Mouse (Mus musculus) hindbrain, postnatal 0 days (tissue): Measurements from ENCODE around the gene Rundc3a. TPM values are rescaled to one million over a fixed set of nuclear protein-coding genes. Genes with fewer than 3 reads are reported as not detected.

Experiments used
- ATAC-seq: fragments of 200-750 bp; cut with Nextera tagmentation; 2 replicates; pipeline ENCODE4 v1.8.0; 2017; ENCODE audit warnings: mild to moderate bottlenecking, moderate TSS enrichment, moderate library complexity
- DNase-seq: peaks from one replicate; pipeline ENCODE4 v3.0.0-alpha.2; 2015; ENCODE audit warnings: low spot score
- H3K27ac ChIP-seq: fragments of 300-500 bp; sonication (generic); 2 replicates; pipeline ENCODE4 v1.5.1; 2014; ENCODE audit warnings: mild to moderate bottlenecking
- H3K27me3 ChIP-seq: fragments of 300-500 bp; sonication (generic); 2 replicates; pipeline ENCODE4 v1.6.1; 2014; ENCODE audit warnings: low read length, mixed read lengths; ENCODE audit not compliant: insufficient read depth
- H3K36me3 ChIP-seq: fragments of 300-500 bp; sonication (generic); 2 replicates; pipeline ENCODE4 v1.6.1; 2014; ENCODE audit warnings: low read length, mixed read lengths; ENCODE audit not compliant: insufficient read depth
- H3K4me1 ChIP-seq: fragments of 300-500 bp; sonication (generic); 2 replicates; pipeline ENCODE4 v1.6.1; 2014; ENCODE audit warnings: antibody characterized with exemption, low read length, mixed read lengths; ENCODE audit not compliant: insufficient read depth
- H3K4me2 ChIP-seq: fragments of 300-500 bp; sonication (generic); 2 replicates; pipeline ENCODE4 v1.6.1; 2014; ENCODE audit warnings: low read depth, mild to moderate bottlenecking, low read length, moderate library complexity, mixed read lengths
- H3K4me3 ChIP-seq: fragments of 300-500 bp; sonication (generic); 2 replicates; pipeline ENCODE4 v1.5.1; 2014; ENCODE audit warnings: low read length
- H3K9ac ChIP-seq: fragments of 300-500 bp; sonication (generic); replicated peaks from 2 replicates; pipeline ENCODE4 v1.6.1; 2014; ENCODE audit warnings: mild to moderate bottlenecking, low read length, moderate library complexity, mixed read lengths
- H3K9me3 ChIP-seq: fragments of 300-500 bp; sonication (generic); 2 replicates; pipeline ENCODE4 v1.6.1; 2016; ENCODE audit warnings: low read length, mixed read lengths
- CTCF ChIP-seq: IDR thresholded peaks from 2 replicates; pipeline ENCODE4 v1.5.1; 2016; ENCODE audit warnings: antibody characterized with exemption, control low read depth, low read depth
- WGBS: fragments of 180-500 bp; shearing (Covaris S2); extraction: QIAGEN DNeasy Blood & Tissue Kit; methylation state at CpG from one replicate; pipeline ENCODE4 v1.1.7; 2014; 5-methylcytosine and 5-hydroxymethylcytosine counted together
- polyA plus RNA-seq: library from polyadenylated mRNA; unstranded; fragments of >200 nt; fragmentation: Nextera tagmentation; extraction: Ambion mirVana; gene quantifications from 2 replicates; pipeline ENCODE4 v1.2.1, GENCODE M21; 2015
- total RNA-seq: library from RNA; depleted of rRNA; stranded (reverse); fragments of >200 nt; gene quantifications from 2 replicates; pipeline ENCODE4 v1.2.3, GENCODE M21; 2014

Rundc3a gene
- total and polyA plus RNA-seq, 2 experiments from 2014 or later = 114 to 310 TPM

DNA sequence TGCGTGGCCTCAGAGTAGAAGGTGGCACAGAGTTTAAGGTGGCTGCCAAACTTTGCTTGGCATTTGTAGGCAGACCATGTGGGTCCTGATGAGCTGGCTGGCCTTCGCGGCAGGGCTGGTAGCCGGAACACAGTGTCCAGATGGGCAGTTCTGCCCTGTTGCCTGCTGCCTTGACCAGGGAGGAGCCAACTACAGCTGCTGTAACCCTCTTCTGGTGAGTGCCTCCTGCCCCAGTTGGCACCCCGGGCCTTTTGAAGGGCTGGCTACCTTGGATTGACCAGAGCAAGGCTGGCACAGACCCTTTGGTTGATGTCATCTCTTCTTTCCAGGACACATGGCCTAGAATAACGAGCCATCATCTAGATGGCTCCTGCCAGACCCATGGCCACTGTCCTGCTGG lies 39.7 kb downstream of the Rundc3a start:
- Histone ChIP-seq H3K27ac (peak overlapping the region; percentile 32; the same call in 1 of the 2 replicates), H3K9me3 (no peaks in the 10 kb centered on the region), H3K27me3 (no peaks in the 10 kb centered on the region), H3K4me3 (no peak overlapping the region), H3K36me3 (peaks cover 17% of the 10 kb centered on the region), H3K4me2 (no peak overlapping the region), H3K9ac (0 out of 2 replicates have a peak overlapping the region, but pooled peaks have one; percentile 21), H3K4me1 (peaks cover 21% of the 10 kb centered on the region)
- 66% methylated on average over 6 of the region's 6 CpGs for WGBS
- DNase-seq (peak; percentile 36), ATAC-seq (no peak)
- TF ChIP-seq CTCF = no peak

DNA sequence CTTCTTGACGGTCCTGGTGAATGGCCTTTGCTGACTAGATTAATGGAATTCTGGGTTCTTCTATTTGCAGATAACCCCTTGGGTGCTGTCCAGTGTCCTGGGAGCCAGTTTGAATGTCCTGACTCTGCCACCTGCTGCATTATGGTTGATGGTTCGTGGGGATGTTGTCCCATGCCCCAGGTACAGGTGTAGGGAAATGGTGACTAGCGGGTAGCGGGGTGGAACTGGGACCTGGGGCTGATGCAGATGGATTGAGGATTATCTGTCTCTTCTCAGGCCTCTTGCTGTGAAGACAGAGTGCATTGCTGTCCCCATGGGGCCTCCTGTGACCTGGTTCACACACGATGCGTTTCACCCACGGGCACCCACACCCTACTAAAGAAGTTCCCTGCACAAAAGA lies 40.7 kb downstream of the Rundc3a start:
- no peak overlapping the region for H3K9ac ChIP-seq
- peaks cover 24% of the 10 kb centered on the region for H3K36me3 ChIP-seq
- WGBS = 91% methylated on average over 7 of the region's 7 CpGs
- H3K27me3 ChIP-seq = no peaks in the 10 kb centered on the region
- H3K4me1 ChIP-seq = peaks cover 23% of the 10 kb centered on the region
- no peaks in the 10 kb centered on the region for H3K9me3 ChIP-seq
- no peak overlapping the region for H3K27ac ChIP-seq
- H3K4me2 ChIP-seq = no peak overlapping the region
- ATAC-seq = no peak
- H3K4me3 ChIP-seq = no peak overlapping the region
- DNase-seq = no peak
- no peak for TF ChIP-seq CTCF

DNA sequence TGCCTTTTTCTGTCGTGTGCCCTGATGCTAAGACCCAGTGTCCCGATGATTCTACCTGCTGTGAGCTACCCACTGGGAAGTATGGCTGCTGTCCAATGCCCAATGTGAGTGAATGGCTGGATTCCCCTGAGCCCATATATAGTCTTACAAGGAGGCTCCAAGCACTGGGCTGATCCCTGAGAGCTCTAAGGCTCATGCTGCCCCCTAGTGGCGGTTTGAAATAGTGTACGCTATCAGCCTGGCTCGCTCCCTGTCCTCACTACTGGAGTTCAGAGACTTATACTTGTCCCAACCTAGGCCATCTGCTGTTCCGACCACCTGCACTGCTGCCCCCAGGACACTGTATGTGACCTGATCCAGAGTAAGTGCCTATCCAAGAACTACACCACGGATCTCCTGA lies 41.2 kb downstream of the Rundc3a start:
- H3K27ac ChIP-seq = no peak overlapping the region

DNA sequence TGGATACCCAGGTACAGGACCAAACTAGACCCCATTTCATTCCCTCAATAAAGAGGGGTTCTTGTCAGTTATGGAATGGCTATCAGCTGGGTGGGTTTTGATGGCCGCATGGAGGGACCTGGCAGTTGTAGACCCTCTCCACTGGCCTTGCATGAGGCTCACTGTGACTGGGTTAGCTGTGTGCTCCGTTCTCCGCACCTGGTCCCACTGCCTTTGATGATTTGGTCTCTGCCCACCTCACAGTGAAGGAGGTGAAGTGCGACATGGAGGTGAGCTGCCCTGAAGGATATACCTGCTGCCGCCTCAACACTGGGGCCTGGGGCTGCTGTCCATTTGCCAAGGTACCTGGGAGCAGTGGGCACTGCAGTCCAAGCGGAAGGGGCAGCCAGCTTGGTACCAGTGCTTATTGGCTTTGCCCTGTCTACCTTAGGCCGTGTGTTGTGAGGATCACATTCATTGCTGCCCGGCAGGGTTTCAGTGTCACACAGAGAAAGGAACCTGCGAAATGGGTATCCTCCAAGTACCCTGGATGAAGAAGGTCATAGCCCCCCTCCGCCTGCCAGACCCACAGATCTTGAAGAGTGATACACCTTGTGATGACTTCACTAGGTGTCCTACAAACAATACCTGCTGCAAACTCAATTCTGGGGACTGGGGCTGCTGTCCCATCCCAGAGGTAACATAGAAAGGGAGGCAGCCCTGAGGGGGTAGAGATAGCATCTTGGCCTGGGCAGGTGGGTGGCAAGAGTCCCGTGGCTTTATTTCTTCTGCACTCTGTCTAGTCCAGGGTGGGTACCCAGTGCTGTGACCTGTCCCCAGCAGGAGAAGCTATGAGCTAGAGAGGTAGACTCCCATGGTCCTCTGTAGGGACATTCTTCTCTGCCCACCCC lies 41.9 kb downstream of the Rundc3a start:
- ATAC-seq (no peak), DNase-seq (no peak)
- no peak overlapping the region for H3K9ac ChIP-seq
- 91% methylated on average over 11 of the region's 11 CpGs for WGBS
- no peaks in the 10 kb centered on the region for H3K27me3 ChIP-seq
- no peaks in the 10 kb centered on the region for H3K9me3 ChIP-seq
- peaks cover 35% of the 10 kb centered on the region for H3K36me3 ChIP-seq
- TF ChIP-seq CTCF = no peak
- H3K4me3 ChIP-seq = no peak overlapping the region
- no peak overlapping the region for H3K27ac ChIP-seq
- no peak overlapping the region for H3K4me2 ChIP-seq
- H3K4me1 ChIP-seq = 0 out of 2 replicates have a peak, but pooled peaks cover 15% of the 10 kb centered on the region

More for the DNA sequence above, 41.2 kb downstream of the Rundc3a start:
- Histone ChIP-seq H3K4me3 (no peak overlapping the region), H3K36me3 (peaks cover 28% of the 10 kb centered on the region), H3K4me2 (no peak overlapping the region), H3K27me3 (no peaks in the 10 kb centered on the region), H3K9ac (no peak overlapping the region), H3K4me1 (peaks cover 21% of the 10 kb centered on the region), H3K9me3 (no peaks in the 10 kb centered on the region)
- ATAC-seq (peak; percentile 44), DNase-seq (peak; percentile 94)
- WGBS = 6% methylated on average over 7 of the region's 7 CpGs
- TF ChIP-seq CTCF = peak; percentile 97

DNA sequence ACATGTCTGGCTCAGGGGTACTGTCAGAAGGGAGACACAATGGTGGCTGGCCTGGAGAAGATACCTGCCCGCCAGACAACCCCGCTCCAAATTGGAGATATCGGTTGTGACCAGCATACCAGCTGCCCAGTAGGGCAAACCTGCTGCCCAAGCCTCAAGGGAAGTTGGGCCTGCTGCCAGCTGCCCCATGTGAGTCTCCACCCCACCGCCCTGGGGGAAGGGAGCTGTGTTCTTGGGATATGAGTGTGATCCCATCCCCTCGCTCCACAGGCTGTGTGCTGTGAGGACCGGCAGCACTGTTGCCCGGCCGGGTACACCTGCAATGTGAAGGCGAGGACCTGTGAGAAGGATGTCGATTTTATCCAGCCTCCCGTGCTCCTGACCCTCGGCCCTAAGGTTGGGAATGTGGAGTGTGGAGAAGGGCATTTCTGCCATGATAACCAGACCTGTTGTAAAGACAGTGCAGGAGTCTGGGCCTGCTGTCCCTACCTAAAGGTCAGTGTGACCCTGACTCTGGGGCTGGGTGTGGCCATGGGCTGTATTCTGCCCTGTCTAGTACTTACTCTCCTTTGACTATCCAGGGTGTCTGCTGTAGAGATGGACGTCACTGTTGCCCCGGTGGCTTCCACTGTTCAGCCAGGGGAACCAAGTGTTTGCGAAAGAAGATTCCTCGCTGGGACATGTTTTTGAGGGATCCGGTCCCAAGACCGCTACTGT lies 42.7 kb downstream of the Rundc3a start:
- 0 out of 2 replicates have a peak, but pooled peaks cover 15% of the 10 kb centered on the region for H3K4me1 ChIP-seq
- no peak for DNase-seq
- ATAC-seq = no peak

DNA sequence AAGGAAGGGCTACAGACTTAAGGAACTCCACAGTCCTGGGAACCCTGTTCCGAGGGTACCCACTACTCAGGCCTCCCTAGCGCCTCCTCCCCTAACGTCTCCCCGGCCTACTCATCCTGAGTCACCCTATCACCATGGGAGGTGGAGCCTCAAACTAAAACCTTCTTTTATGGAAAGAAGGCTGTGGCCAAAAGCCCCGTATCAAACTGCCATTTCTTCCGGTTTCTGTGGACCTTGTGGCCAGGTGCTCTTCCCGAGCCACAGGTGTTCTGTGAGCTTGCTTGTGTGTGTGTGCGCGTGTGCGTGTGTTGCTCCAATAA lies 43.2 kb downstream of the Rundc3a start:
- Histone ChIP-seq H3K9ac (no peak overlapping the region), H3K36me3 (peaks cover 44% of the 10 kb centered on the region), H3K4me3 (no peak overlapping the region), H3K27ac (no peak overlapping the region), H3K9me3 (no peaks in the 10 kb centered on the region), H3K4me1 (0 out of 2 replicates have a peak, but pooled peaks cover 15% of the 10 kb centered on the region), H3K4me2 (no peak overlapping the region), H3K27me3 (no peaks in the 10 kb centered on the region)
- DNase-seq = no peak
- TF ChIP-seq CTCF = no peak
- no peak for ATAC-seq
- WGBS = 80% methylated on average over 10 of the region's 10 CpGs

More for the DNA sequence above, 42.7 kb downstream of the Rundc3a start:
- no peaks in the 10 kb centered on the region for H3K27me3 ChIP-seq
- H3K9me3 ChIP-seq = no peaks in the 10 kb centered on the region
- no peak overlapping the region for H3K4me3 ChIP-seq
- H3K27ac ChIP-seq = no peak overlapping the region
- no peak overlapping the region for H3K9ac ChIP-seq
- H3K4me2 ChIP-seq = no peak overlapping the region
- H3K36me3 ChIP-seq = peaks cover 40% of the 10 kb centered on the region
- WGBS = 83% methylated on average over 18 of the region's 18 CpGs
- no peak for TF ChIP-seq CTCF
